Mouse (Mus musculus) forelimb bud, embryonic 11.5 days (tissue): ENCODE results near the gene Zyx.

Experiments used
- DNase-seq: peaks from one replicate; pipeline ENCODE4 v3.0.0-alpha.2; 2012; ENCODE audit warnings: low read depth, low spot score

Gene Zyx

GRCm38 (mm10) chr6:42350021-42350967, 864 bp downstream of the Zyx start:
- peak; percentile 79 for DNase-seq

GRCm38 (mm10) chr6:42350968-42351775, 1.7 kb downstream of the Zyx start:
- DNase-seq = no peak

- no peak for DNase-seq
Measured at GRCm38 (mm10) chr6:42351776-42352485, 2.5 kb downstream of the Zyx start.

- no peak for DNase-seq
Measured at GRCm38 (mm10) chr6:42352486-42352846, 3.0 kb downstream of the Zyx start.

- no peak for DNase-seq
Measured at GRCm38 (mm10) chr6:42353180-42353579, 3.8 kb downstream of the Zyx start.

GRCm38 (mm10) chr6:42354076-42355019, 4.9 kb downstream of the Zyx start:
- no peak for DNase-seq

- DNase-seq = no peak
Measured at GRCm38 (mm10) chr6:42355366-42355765, 5.9 kb downstream of the Zyx start.

- no peak for DNase-seq
Measured at GRCm38 (mm10) chr6:42355794-42356600, 6.6 kb downstream of the Zyx start.

GRCm38 (mm10) chr6:42356913-42357312, 7.5 kb downstream of the Zyx start:
- DNase-seq = no peak

GRCm38 (mm10) chr6:42357901-42358300, 8.5 kb downstream of the Zyx start:
- DNase-seq = no peak

- DNase-seq = no peak
Measured at GRCm38 (mm10) chr6:42358901-42359300, 9.5 kb downstream of the Zyx start.

GRCm38 (mm10) chr6:42359364-42360147, 10.1 kb downstream of the Zyx start:
- no peak for DNase-seq

GRCm38 (mm10) chr6:42360231-42360840, 10.9 kb downstream of the Zyx start:
- DNase-seq = no peak

GRCm38 (mm10) chr6:42361041-42361895, 11.8 kb downstream of the Zyx start:
- no peak for DNase-seq

- no peak for DNase-seq
Measured at GRCm38 (mm10) chr6:42362074-42362473, 12.6 kb downstream of the Zyx start.

GRCm38 (mm10) chr6:42362497-42362896, 13.1 kb downstream of the Zyx start:
- DNase-seq = no peak

GRCm38 (mm10) chr6:42362974-42363373, 13.5 kb downstream of the Zyx start:
- DNase-seq = no peak

GRCm38 (mm10) chr6:42364066-42364465, 14.6 kb downstream of the Zyx start:
- DNase-seq = no peak
